Comparison of ENCODE assay signal across 8 mouse cellular contexts in genomic region chr17:45766735-45767535, GRCm38 (mm10). TPM values are rescaled to one million over a fixed set of nuclear protein-coding genes. Genes with fewer than 3 reads are reported as not detected.
DNase-seq lines count a peak whose midpoint lies in the region; ATAC-seq and TF ChIP-seq lines count a peak whose summit lies in the region.

No protein-coding gene starts in this region.

- TF ChIP-seq CTCF in thymus, adult 2 months (IDR thresholded peaks at IDR 0.05; ENCODE audit: borderline replicate concordance, control insufficient read depth, extremely low read depth, insufficient read depth, low read length, poor library complexity) = no peak

- no peak overlapping the region for H3K4me3 ChIP-seq in thymus, adult 2 months (ENCODE audit: control insufficient read depth, insufficient read depth, low read length)
- peak overlapping the region; percentile 11; the same call in 1 of the 2 replicates for H3K4me3 ChIP-seq in intestine, embryonic 15.5 days (replicated peaks)

- no peak for TF ChIP-seq POLR2A in thymus, adult 2 months (IDR thresholded peaks at IDR 0.05; ENCODE audit: control insufficient read depth, extremely low read depth, insufficient read depth, low read length, poor library complexity)

- no peaks in the 10 kb centered on the region for H3K36me3 ChIP-seq in thymus, adult 2 months (ENCODE audit: control insufficient read depth, insufficient read depth, low read length)
- no peaks in the 10 kb centered on the region for H3K36me3 ChIP-seq in intestine, embryonic 15.5 days

- ATAC-seq in intestine, embryonic 15.5 days = peak; percentile 97
- ATAC-seq in megakaryocyte, adult 5-6 weeks (ENCODE audit: poor library complexity, severe bottlenecking) = peak; percentile 69

- H3K4me1 ChIP-seq in thymus, adult 2 months (replicated peaks; ENCODE audit: control insufficient read depth, insufficient read depth, low read length) = peaks cover 9% of the 10 kb centered on the region
- peaks cover 31% of the 10 kb centered on the region for H3K4me1 ChIP-seq in intestine, embryonic 15.5 days (replicated peaks)

- H3K27me3 ChIP-seq in thymus, adult 2 months (ENCODE audit: control insufficient read depth, insufficient read depth, low read length) = no peaks in the 10 kb centered on the region
- H3K27me3 ChIP-seq in intestine, embryonic 15.5 days (replicated peaks) = no peaks in the 10 kb centered on the region

- DNase-seq in thymus, adult 2 months = peak; percentile 4
- no peak for DNase-seq in thymus, postnatal 25 days
- peak; percentile 87 for DNase-seq in embryo, embryonic 10.5 days (ENCODE audit: low spot score)
- DNase-seq in gastrocnemius, postnatal 36 days = peak; percentile 61 to 79
- peak; percentile 86 to 95 for DNase-seq in left cerebral cortex, postnatal 10 days (ENCODE audit: extremely low spot score in 1 of 2, low spot score in 2 of 2)
- peak; percentile 55 to 64 for DNase-seq in right cerebral cortex, adult 2 months (ENCODE audit: low spot score in 2 of 2)

- H3K27ac ChIP-seq in thymus, adult 2 months (ENCODE audit: control insufficient read depth, insufficient read depth, low read length) = no peak overlapping the region
- peak overlapping the region; percentile 94 for H3K27ac ChIP-seq in intestine, embryonic 15.5 days

- WGBS in thymus, adult 2 months = 22% methylated on average over 12 of the region's 12 CpGs
- 6% methylated on average over 12 of the region's 12 CpGs for WGBS in intestine, embryonic 15.5 days

- peak overlapping the region; percentile 52 for H3K4me2 ChIP-seq in intestine, embryonic 15.5 days (replicated peaks)

- no peaks in the 10 kb centered on the region for H3K9me3 ChIP-seq in intestine, embryonic 15.5 days

- intact Hi-C loops in gastrocnemius, postnatal 36 days (cut with DNase I) = no loop called here
- intact Hi-C loops in left cerebral cortex, postnatal 10 days (cut with DNase I) = no loop called here

- 0 out of 2 replicates have a peak overlapping the region, but pooled peaks have one; percentile 2 for H3K9ac ChIP-seq in intestine, embryonic 15.5 days

RNA-seq across cellular contexts. Expression of gene 1600014C23Rik, which starts 33.3 kb away (rescaled TPM):
- not detected in 2 replicates for polyA plus RNA-seq in thymus, adult 2 months (2012; rRNA removed)
- total RNA-seq in gastrocnemius, postnatal 36 days (2021) = not detected
- 0.52 TPM in 1 of 2 replicates, not detected in the other for polyA plus RNA-seq in intestine, embryonic 15.5 days (2015; fragmentation: Nextera tagmentation; extraction: Ambion mirVana)
- not detected for total RNA-seq in left cerebral cortex, postnatal 10 days (2021)
- total RNA-seq in megakaryocyte, adult 5-6 weeks (2015) = not detected in 2 replicates
- not detected in 2 replicates for total RNA-seq in megakaryocyte, adult 5-6 weeks (2017)
